Comparison of ENCODE assay signal across 9 mouse cellular contexts in the genomic region with DNA sequence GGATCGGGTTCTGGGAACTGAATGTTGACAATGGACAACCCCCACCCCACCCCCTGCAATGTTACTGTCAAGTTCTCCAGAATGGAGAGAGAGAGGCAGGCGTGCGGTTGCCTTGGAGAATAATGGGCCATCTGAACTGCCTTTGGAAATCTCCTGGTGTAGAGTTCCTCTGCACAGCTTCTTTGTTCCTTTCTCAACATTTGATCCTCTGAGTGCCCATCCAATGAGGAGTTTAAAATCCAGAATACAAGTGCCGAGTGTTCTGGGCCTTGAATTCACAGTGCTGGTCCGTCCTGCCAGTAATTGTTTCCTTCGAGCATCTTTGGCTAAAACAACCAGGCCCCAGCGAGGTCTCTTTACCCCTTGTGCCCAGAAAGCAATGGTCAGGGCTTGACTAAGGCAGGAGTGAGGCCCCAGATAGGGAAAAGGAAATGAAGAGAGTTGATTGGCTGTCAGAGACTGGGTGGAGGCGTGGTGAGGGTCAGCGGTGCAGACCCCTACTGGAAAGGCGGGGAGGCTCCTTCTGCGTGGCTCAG. TPM values are rescaled to one million over a fixed set of nuclear protein-coding genes. Genes with fewer than 3 reads are reported as not detected.
DNase-seq lines count a peak whose midpoint lies in the region; ATAC-seq and TF ChIP-seq lines count a peak whose summit lies in the region.
"Had no signal": no experiment of that assay in that cellular context is flagged by ENCODE, and none has a peak within 500 bp of the region (broad histone marks: within the 10 kb centered on the region; RNA-seq: fewer than 3 reads in every experiment).

No protein-coding gene starts in this region.

- no peaks in the 10 kb centered on the region for H3K9me3 ChIP-seq in liver, embryonic 14.5 days (ENCODE audit: control insufficient read depth, low read length)
- H3K9me3 ChIP-seq: limb, embryonic 15.5 days had no signal

- peaks cover 0 to 8% of the 10 kb centered on the region in 2 experiments; a peak in 2 of 4 replicates for H3K4me1 ChIP-seq in liver, embryonic 14.5 days (replicated peaks; ENCODE audit: control insufficient read depth in 2 of 2, insufficient read depth in 2 of 2, low read length in 1 of 2)

- no peak overlapping the region for H3K27ac ChIP-seq in liver, embryonic 14.5 days
- H3K27ac ChIP-seq: limb, embryonic 15.5 days had no signal

- intact Hi-C loops in heart, postnatal 14 days (cut with DNase I): no loop called here

- no peak for TF ChIP-seq CTCF in liver, embryonic 14.5 days (IDR thresholded peaks at IDR 0.05; ENCODE audit: low read depth)

- DNase-seq in cerebellum, adult 11-12 months: peak; percentile 14
- no peak for DNase-seq in cerebellum, adult 9-10 months
- peak; percentile 18 for DNase-seq in ES-CJ7 (ENCODE audit: low read depth, low spot score)
- DNase-seq in frontal cortex, postnatal 36 days (ENCODE audit: low spot score in 2 of 2): peak; percentile 24 to 41
- no peak for DNase-seq in liver, embryonic 14.5 days (ENCODE audit: low read depth in 3 of 3, low spot score in 3 of 3)
- DNase-seq in ovary, postnatal 10 days (ENCODE audit: low spot score): no peak
- DNase-seq in kidney, postnatal 10 days: no peak
- DNase-seq in heart, postnatal 14 days: no peak

- H3K9ac ChIP-seq in liver, embryonic 14.5 days (replicated peaks): no peak overlapping the region
- H3K9ac ChIP-seq: limb, embryonic 15.5 days had no signal

- H3K4me3 ChIP-seq in liver, embryonic 14.5 days (ENCODE audit: insufficient read depth in 1 of 2, low read depth in 2 of 2, low read length in 2 of 2): no peak overlapping the region
- H3K4me3 ChIP-seq: limb, embryonic 15.5 days had no signal

- H3K27me3 ChIP-seq in liver, embryonic 14.5 days (ENCODE audit: control insufficient read depth, insufficient read depth, low read length): no peaks in the 10 kb centered on the region
- H3K27me3 ChIP-seq: limb, embryonic 15.5 days had no signal

- H3K36me3 ChIP-seq in liver, embryonic 14.5 days (replicated peaks; ENCODE audit: control insufficient read depth, insufficient read depth, low read depth): no peaks in the 10 kb centered on the region
- H3K36me3 ChIP-seq: limb, embryonic 15.5 days had no signal

- no peak for ATAC-seq in liver, embryonic 14.5 days (ENCODE audit: insufficient read depth)

- TF ChIP-seq EP300 in liver, embryonic 14.5 days (IDR thresholded peaks at IDR 0.05; ENCODE audit: low read depth): no peak

- peak overlapping the region; percentile 24; the same call in 1 of the 2 replicates for H3K4me2 ChIP-seq in liver, embryonic 14.5 days (ENCODE audit: low read depth)
- H3K4me2 ChIP-seq: limb, embryonic 15.5 days had no signal

- 52% methylated on average over 11 of the region's 11 CpGs for WGBS in liver, embryonic 14.5 days (ENCODE audit: insufficient replicate concordance)

RNA-seq across cellular contexts. Expression of a gene that starts 4.0 kb away (rescaled TPM):
- 13.6 and 15.0 TPM in 2 replicates for polyA plus RNA-seq in liver, embryonic 14.5 days (2012; rRNA removed)
- 21.6 and 24.0 TPM in 2 replicates for polyA plus RNA-seq in liver, embryonic 14.5 days (2014; fragmentation: Nextera tagmentation; extraction: Ambion mirVana)
- total RNA-seq in heart, postnatal 14 days (2021): 100 to 1,000 TPM; 165 to 166 TPM

RNA-seq across cellular contexts. Expression of a gene that starts 57.5 kb away (rescaled TPM):
- polyA plus RNA-seq in liver, embryonic 14.5 days (2012; rRNA removed): 0.01 and 0.08 TPM in 2 replicates
- 0.23 TPM in 1 of 2 replicates, not detected in the other for polyA plus RNA-seq in liver, embryonic 14.5 days (2014; fragmentation: Nextera tagmentation; extraction: Ambion mirVana)
- under 1 TPM; 0.17 to 0.72 TPM for total RNA-seq in heart, postnatal 14 days (2021)
- polyA plus RNA-seq: limb, embryonic 15.5 days had no signal

Comparison
In these comparisons a context has a peak if more than half of its experiments do, and no peak if none do; other contexts are left out.
1. DNase-seq: peak in cerebellum, adult 11-12 months (single experiment), ES-CJ7 (single experiment) and frontal cortex, postnatal 36 days (2 of 2); none in cerebellum, adult 9-10 months (single experiment), liver, embryonic 14.5 days (0 of 3), ovary, postnatal 10 days (single experiment), kidney, postnatal 10 days (single experiment) and heart, postnatal 14 days (0 of 2).